ENCODE assay signal across 11 mouse cellular contexts in genomic region chr4:63411222-63411621, GRCm38 (mm10). TPM values are rescaled to one million over a fixed set of nuclear protein-coding genes. Genes with fewer than 3 reads are reported as not detected.
DNase-seq lines count a peak whose midpoint lies in the region; ATAC-seq and TF ChIP-seq lines count a peak whose summit lies in the region.
"Had no signal": no experiment of that assay in that cellular context is flagged by ENCODE, and none has a peak within 500 bp of the region (broad histone marks: within the 10 kb centered on the region; RNA-seq: fewer than 3 reads in every experiment).

No protein-coding gene starts in this region.

- 63% methylated on average over 5 of the region's 5 CpGs for WGBS in heart, embryonic 15.5 days
- WGBS in stomach, embryonic 14.5 days: 46% methylated on average over 5 of the region's 5 CpGs
- 49% methylated on average over 5 of the region's 5 CpGs for WGBS in stomach, postnatal 0 days
- 66% methylated on average over 5 of the region's 5 CpGs for WGBS in liver, embryonic 13.5 days (ENCODE audit: insufficient replicate concordance)

- H3K4me1 ChIP-seq in heart, embryonic 15.5 days (replicated peaks): peaks cover 28% of the 10 kb centered on the region
- peaks cover 13% of the 10 kb centered on the region for H3K4me1 ChIP-seq in stomach, embryonic 14.5 days (ENCODE audit: control insufficient read depth, insufficient read depth, low read length)
- peaks cover 4% of the 10 kb centered on the region; the same call in 1 of the 2 replicates for H3K4me1 ChIP-seq in stomach, postnatal 0 days (replicated peaks; ENCODE audit: control insufficient read depth, insufficient read depth)
- H3K4me1 ChIP-seq in liver, embryonic 13.5 days (replicated peaks): peaks cover 44% of the 10 kb centered on the region

- no peak for TF ChIP-seq EP300 in stomach, postnatal 0 days (optimal IDR thresholded peaks at IDR 0.05)

- H3K27ac ChIP-seq in heart, embryonic 15.5 days: no peak overlapping the region
- no peak overlapping the region for H3K27ac ChIP-seq in stomach, embryonic 14.5 days (ENCODE audit: low read length)
- no peak overlapping the region for H3K27ac ChIP-seq in stomach, postnatal 0 days (replicated peaks)
- no peak overlapping the region for H3K27ac ChIP-seq in liver, embryonic 13.5 days
- H3K27ac ChIP-seq: heart, adult 2 months had no signal

- peak overlapping the region; percentile 100 for H3K4me2 ChIP-seq in heart, embryonic 15.5 days
- peak overlapping the region; percentile 83 for H3K4me2 ChIP-seq in stomach, embryonic 14.5 days (replicated peaks; ENCODE audit: low read depth, low read length)
- H3K4me2 ChIP-seq in stomach, postnatal 0 days (replicated peaks; ENCODE audit: low read depth): no peak overlapping the region
- H3K4me2 ChIP-seq in liver, embryonic 13.5 days: peak overlapping the region; percentile 94

- H3K4me3 ChIP-seq in heart, embryonic 15.5 days: no peak overlapping the region
- H3K4me3 ChIP-seq in stomach, embryonic 14.5 days (ENCODE audit: low read depth, low read length): no peak overlapping the region
- no peak overlapping the region for H3K4me3 ChIP-seq in stomach, postnatal 0 days (ENCODE audit: low read depth, low read length)
- H3K4me3 ChIP-seq in liver, embryonic 13.5 days (replicated peaks): no peak overlapping the region

- no peak overlapping the region for H3K9ac ChIP-seq in heart, embryonic 15.5 days
- H3K9ac ChIP-seq in stomach, embryonic 14.5 days (replicated peaks; ENCODE audit: low read depth, low read length): no peak overlapping the region
- no peak overlapping the region for H3K9ac ChIP-seq in stomach, postnatal 0 days (ENCODE audit: low read length)
- no peak overlapping the region for H3K9ac ChIP-seq in liver, embryonic 13.5 days

- TF ChIP-seq CTCF in stomach, postnatal 0 days (IDR thresholded peaks at IDR 0.05; ENCODE audit: low read depth): no peak

- H3K27me3 ChIP-seq in heart, embryonic 15.5 days: no peaks in the 10 kb centered on the region
- H3K27me3 ChIP-seq in stomach, embryonic 14.5 days (ENCODE audit: control insufficient read depth, insufficient read depth, low read length): no peaks in the 10 kb centered on the region
- H3K27me3 ChIP-seq in stomach, postnatal 0 days (ENCODE audit: control insufficient read depth, insufficient read depth, low read length): no peaks in the 10 kb centered on the region
- H3K27me3 ChIP-seq in liver, embryonic 13.5 days: peaks cover 7% of the 10 kb centered on the region

- H3K9me3 ChIP-seq in heart, embryonic 15.5 days (replicated peaks): no peaks in the 10 kb centered on the region
- H3K9me3 ChIP-seq in stomach, embryonic 14.5 days (ENCODE audit: control insufficient read depth, low read depth, low read length): no peaks in the 10 kb centered on the region
- no peaks in the 10 kb centered on the region for H3K9me3 ChIP-seq in stomach, postnatal 0 days (ENCODE audit: control insufficient read depth, low read length)
- H3K9me3 ChIP-seq in liver, embryonic 13.5 days (replicated peaks): no peaks in the 10 kb centered on the region

- ATAC-seq in heart, embryonic 15.5 days (replicated peaks; ENCODE audit: insufficient number of reproducible peaks, insufficient read depth, low FRiP score, low read depth): no peak
- ATAC-seq in stomach, embryonic 14.5 days (ENCODE audit: insufficient number of reproducible peaks, insufficient read depth, low FRiP score, low read depth): no peak
- no peak for ATAC-seq in stomach, postnatal 0 days (ENCODE audit: low FRiP score, low TSS enrichment)
- ATAC-seq in liver, embryonic 13.5 days (ENCODE audit: low read depth): no peak

- H3K36me3 ChIP-seq in heart, embryonic 15.5 days: no peaks in the 10 kb centered on the region
- H3K36me3 ChIP-seq in stomach, embryonic 14.5 days (ENCODE audit: control insufficient read depth, insufficient read depth, low read length): no peaks in the 10 kb centered on the region
- H3K36me3 ChIP-seq in stomach, postnatal 0 days (ENCODE audit: control insufficient read depth, insufficient read depth, low read length): no peaks in the 10 kb centered on the region
- no peaks in the 10 kb centered on the region for H3K36me3 ChIP-seq in liver, embryonic 13.5 days

- DNase-seq in heart, postnatal 4 days: no peak
- DNase-seq in stomach, postnatal 0 days (ENCODE audit: low spot score): no peak
- no peak for DNase-seq in liver, embryonic 13.5 days
- no peak for DNase-seq in layer of hippocampus, postnatal 14 days (ENCODE audit: low spot score in 2 of 2)
- DNase-seq in c-Kit-positive CD71-positive TER-119-positive erythroid progenitor cells, embryonic 14.5 days (ENCODE audit: low spot score): no peak

RNA-seq across cellular contexts. Expression of gene Akna, which starts 8.1 kb away (rescaled TPM):
- polyA plus RNA-seq in heart, embryonic 15.5 days (2015; fragmentation: Nextera tagmentation; extraction: Ambion mirVana): 2.3 and 6.1 TPM in 2 replicates
- total RNA-seq in heart, postnatal 4 days (2021): 1 to 10 TPM; 4.8 to 5.3 TPM
- polyA plus RNA-seq in stomach, embryonic 14.5 days (2014; fragmentation: Nextera tagmentation; extraction: Ambion mirVana): 6.9 and 7.0 TPM in 2 replicates
- 2.0 and 2.2 TPM in 2 replicates for polyA plus RNA-seq in stomach, postnatal 0 days (2015; fragmentation: Nextera tagmentation; extraction: Ambion mirVana)
- 3.0 and 3.8 TPM in 2 replicates for polyA plus RNA-seq in liver, embryonic 13.5 days (2015; fragmentation: Nextera tagmentation; extraction: Ambion mirVana)
- 1 to 10 TPM; 4.4 to 4.6 TPM for total RNA-seq in layer of hippocampus, postnatal 14 days (2021)

RNA-seq across cellular contexts. Expression of gene Orm2, which starts 49.0 kb away (rescaled TPM):
- polyA plus RNA-seq in heart, embryonic 15.5 days (2015; fragmentation: Nextera tagmentation; extraction: Ambion mirVana): not detected in 2 replicates
- not detected for total RNA-seq in heart, postnatal 4 days (2021)
- polyA plus RNA-seq in stomach, embryonic 14.5 days (2014; fragmentation: Nextera tagmentation; extraction: Ambion mirVana): not detected in 2 replicates
- polyA plus RNA-seq in stomach, postnatal 0 days (2015; fragmentation: Nextera tagmentation; extraction: Ambion mirVana): not detected in 2 replicates
- not detected in 2 replicates for polyA plus RNA-seq in liver, embryonic 13.5 days (2015; fragmentation: Nextera tagmentation; extraction: Ambion mirVana)
- total RNA-seq in layer of hippocampus, postnatal 14 days (2021): not detected
- total RNA-seq: heart, adult 2 months; left cerebral cortex, adult 8-10 months had no signal
- polyA plus RNA-seq: cortical plate, adult 2 months; heart, adult 2 months; myocyte had no signal

RNA-seq across cellular contexts. Expression of gene Orm3, which starts 55.3 kb away (rescaled TPM):
- polyA plus RNA-seq in heart, embryonic 15.5 days (2015; fragmentation: Nextera tagmentation; extraction: Ambion mirVana): not detected in 2 replicates
- not detected for total RNA-seq in heart, postnatal 4 days (2021)
- polyA plus RNA-seq in stomach, embryonic 14.5 days (2014; fragmentation: Nextera tagmentation; extraction: Ambion mirVana): not detected in 2 replicates
- polyA plus RNA-seq in stomach, postnatal 0 days (2015; fragmentation: Nextera tagmentation; extraction: Ambion mirVana): not detected in 2 replicates
- polyA plus RNA-seq in liver, embryonic 13.5 days (2015; fragmentation: Nextera tagmentation; extraction: Ambion mirVana): not detected in 2 replicates
- not detected for total RNA-seq in layer of hippocampus, postnatal 14 days (2021)
- total RNA-seq: left cerebral cortex, adult 8-10 months had no signal
- polyA plus RNA-seq: cortical plate, adult 2 months; heart, adult 2 months had no signal
